Mouse (Mus musculus): Measurements from ENCODE around the gene Eomes.

The Eomes gene

GRCm38 (mm10) chr9:118477961-118478360 is at the start of gene Eomes:
Gene Eomes (plus strand): TSS chr9:118478212.
- no peak for DNase-seq (ENCODE audit: low spot score)

- no peak for DNase-seq (ENCODE audit: low spot score)
These were observed 33.2 kb upstream of the Eomes start for GRCm38 (mm10) chr9:118444809-118445208.

DNA sequence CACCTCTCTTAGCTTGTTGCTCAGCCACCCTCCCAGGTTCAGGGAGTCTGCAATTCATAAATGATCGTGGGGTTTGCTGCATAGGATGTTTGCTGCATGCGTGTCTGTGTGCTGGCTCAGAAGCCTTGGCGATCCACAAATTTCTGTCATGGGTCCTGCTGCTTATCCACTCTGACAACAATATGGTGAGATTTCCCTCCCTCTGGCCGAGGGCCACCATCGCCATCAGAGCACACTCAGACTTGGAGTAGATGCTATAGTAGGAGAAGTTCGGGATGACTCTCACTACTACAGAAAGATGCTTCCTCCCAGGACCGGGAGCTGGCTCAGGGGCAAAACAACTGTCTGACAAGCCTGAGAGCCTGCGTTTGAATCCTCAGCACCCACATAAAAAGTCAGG is 28.7 kb upstream of the Eomes start:
- no peak for DNase-seq (ENCODE audit: low spot score)

- peak; percentile 19 for DNase-seq (ENCODE audit: low spot score)
These were observed 24.6 kb upstream of the Eomes start for GRCm38 (mm10) chr9:118453427-118453826.

DNA sequence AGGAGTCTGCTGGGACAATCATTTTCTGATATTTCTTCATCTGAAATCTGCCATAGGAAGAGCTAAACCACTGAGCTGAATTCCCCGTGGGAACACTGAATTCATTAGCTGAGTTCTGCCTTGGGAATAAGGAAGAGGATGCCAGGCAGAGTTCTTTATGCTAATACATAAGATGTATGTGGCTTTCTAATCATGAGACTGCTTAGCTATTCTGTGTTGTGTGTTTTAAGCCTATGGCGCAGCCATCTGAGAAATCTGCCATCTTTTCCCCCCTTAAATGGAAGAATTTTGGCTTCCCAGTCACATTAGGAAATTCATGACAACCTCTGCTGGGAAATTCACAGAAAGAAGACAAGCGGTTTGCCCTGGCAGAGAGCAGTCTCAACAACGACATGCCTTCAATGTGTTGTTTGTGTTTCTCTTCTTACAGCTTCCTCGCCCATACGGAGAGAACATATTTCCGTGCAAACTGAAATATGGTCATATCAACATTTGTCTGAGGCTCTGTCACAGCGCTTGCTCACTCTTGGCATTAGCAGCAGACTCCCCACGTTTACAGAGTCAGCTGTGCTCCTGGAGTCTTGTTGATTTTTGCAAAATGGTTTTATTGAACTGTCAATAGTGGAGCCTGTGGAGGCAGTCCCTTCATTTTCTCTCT is 22.7 kb upstream of the Eomes start:
- DNase-seq (ENCODE audit: low spot score) = no peak

- no peak for DNase-seq (ENCODE audit: low spot score)
These were observed 21.6 kb upstream of the Eomes start for GRCm38 (mm10) chr9:118456405-118456804.

DNA sequence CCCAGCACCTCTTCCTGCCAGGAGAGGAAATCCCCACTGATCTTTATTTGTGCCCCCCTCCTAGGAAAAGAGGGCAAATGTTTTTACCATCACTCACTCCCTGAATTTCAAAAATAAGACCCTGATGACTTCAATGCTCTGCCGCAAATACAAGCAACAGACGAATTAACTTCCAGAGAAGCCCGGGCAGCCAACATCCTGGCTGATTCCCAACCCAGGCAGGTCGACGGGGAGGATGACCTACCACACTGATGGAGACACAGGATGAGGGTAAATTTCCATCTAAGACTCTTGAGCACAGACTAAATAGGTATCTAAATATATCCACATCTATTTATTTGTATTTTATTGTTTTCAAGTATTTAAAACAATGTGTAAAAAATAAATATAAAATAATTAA is 20.0 kb upstream of the Eomes start:
- no peak for DNase-seq (ENCODE audit: low spot score)

- DNase-seq (ENCODE audit: low spot score) = no peak
These were observed 14.0 kb upstream of the Eomes start for GRCm38 (mm10) chr9:118464031-118464430.

- DNase-seq (ENCODE audit: low spot score) = no peak
These were observed 9.7 kb upstream of the Eomes start for GRCm38 (mm10) chr9:118468301-118468700.

DNA sequence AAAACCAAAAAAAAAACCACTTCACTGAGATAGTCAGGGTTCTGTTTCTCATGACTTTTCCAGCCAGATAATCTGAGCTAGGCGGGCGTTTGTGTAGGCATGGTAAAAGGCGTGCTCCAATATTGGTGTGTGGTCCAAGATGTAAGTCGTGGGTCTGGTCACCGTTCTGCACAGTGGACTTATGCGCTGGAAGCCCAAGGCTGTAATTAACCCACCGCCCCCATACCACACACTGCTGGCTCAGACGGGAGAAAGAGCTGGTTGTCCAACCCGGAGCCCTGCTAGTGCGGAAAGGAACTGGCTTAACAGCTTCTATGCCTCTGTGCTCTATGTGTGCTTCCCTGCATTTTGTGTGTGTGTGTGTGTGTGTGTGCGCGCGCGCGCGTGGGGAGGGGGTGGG is 8.7 kb upstream of the Eomes start:
- DNase-seq (ENCODE audit: low spot score) = no peak

DNA sequence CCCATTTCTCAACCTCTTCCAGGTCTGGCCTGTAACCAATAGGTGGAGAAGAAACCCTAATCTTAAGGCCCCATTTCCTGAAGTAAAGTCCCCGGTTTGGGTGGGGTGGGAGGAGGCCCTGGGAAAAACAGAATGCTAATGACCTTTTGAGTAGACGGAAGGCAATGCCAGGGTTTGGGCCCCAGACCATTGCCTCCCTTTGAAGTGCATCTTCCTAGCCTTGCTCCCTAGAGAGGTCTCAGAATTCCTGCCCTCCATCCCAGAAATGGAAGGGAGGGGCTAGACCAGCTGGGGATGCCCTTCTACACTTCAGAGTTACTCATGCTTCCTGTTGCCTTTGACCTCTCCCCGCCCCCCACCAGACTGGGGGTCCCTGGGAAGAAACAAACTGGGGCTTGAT is 6.7 kb upstream of the Eomes start:
- DNase-seq (ENCODE audit: low spot score) = no peak

DNA sequence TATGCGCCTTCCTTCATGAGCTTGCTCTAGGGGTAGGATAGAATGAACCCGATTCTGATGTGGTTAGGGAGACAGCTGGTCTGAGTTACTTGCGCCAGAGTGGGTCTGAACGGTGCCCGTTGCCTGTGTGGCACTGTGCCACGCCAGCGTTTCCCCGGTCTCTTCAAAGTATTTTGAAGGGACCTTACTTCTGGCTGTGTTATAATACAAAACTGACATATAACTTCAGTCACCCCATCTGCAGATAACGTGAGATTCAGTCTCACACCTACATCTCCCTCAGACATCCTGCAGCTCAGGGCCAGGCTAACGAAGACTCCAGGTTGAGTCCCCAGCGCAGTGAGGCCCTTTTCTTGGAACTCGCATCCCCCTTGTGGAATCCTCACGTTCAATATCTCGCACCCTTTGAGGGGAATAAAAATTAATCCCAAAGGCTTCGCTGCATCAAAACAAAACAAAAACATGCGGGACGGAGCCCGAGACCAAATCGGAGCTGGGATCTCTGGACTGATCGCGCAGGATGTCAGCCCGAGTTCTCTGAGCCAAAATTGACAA is 1.7 kb upstream of the Eomes start:
- DNase-seq (ENCODE audit: low spot score) = no peak

DNA sequence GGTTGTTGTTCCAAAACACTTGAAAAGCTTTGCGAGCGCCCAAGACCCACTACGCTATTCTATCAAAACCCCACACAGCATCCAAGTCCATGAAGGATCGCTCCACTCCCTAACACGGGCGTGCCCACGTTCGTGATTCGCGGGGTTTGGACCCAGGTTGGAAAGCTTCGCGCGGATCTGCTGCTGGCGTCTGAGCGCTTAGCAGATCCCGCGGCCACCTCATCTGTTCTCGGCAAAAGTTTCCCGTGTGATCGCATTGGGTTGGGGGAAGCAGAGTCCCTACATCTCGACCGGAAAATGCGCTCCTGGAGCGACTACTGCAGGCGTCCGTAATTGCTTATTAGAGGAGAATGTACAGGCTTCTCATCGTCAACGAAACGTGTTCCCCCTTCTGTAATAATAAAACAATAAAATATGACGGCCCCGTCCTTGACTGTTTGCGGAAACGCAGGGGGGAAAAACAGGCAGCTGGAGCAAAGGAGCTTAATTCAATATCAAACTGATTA is 1.2 kb upstream of the Eomes start:
- no peak for DNase-seq (ENCODE audit: low spot score)

GRCm38 (mm10) chr9:118477281-118477931 is 606 bp upstream of the Eomes start:
- no peak for DNase-seq (ENCODE audit: low spot score)

GRCm38 (mm10) chr9:118478458-118478838 is 436 bp downstream of the Eomes start:
- DNase-seq (ENCODE audit: low spot score) = no peak

GRCm38 (mm10) chr9:118478839-118479507 is 961 bp downstream of the Eomes start:
- DNase-seq (ENCODE audit: low spot score) = no peak

- no peak for DNase-seq (ENCODE audit: low spot score)
These were observed 1.7 kb downstream of the Eomes start for GRCm38 (mm10) chr9:118479508-118480291.

- no peak for DNase-seq (ENCODE audit: low spot score)
These were observed 2.3 kb downstream of the Eomes start for GRCm38 (mm10) chr9:118480292-118480690.

GRCm38 (mm10) chr9:118482210-118482609 is 4.2 kb downstream of the Eomes start:
- no peak for DNase-seq (ENCODE audit: low spot score)

- DNase-seq (ENCODE audit: low spot score) = no peak
These were observed 8.5 kb downstream of the Eomes start for GRCm38 (mm10) chr9:118486361-118487095.

- no peak for DNase-seq (ENCODE audit: low spot score)
These were observed 9.0 kb downstream of the Eomes start for GRCm38 (mm10) chr9:118487096-118487395.

DNA sequence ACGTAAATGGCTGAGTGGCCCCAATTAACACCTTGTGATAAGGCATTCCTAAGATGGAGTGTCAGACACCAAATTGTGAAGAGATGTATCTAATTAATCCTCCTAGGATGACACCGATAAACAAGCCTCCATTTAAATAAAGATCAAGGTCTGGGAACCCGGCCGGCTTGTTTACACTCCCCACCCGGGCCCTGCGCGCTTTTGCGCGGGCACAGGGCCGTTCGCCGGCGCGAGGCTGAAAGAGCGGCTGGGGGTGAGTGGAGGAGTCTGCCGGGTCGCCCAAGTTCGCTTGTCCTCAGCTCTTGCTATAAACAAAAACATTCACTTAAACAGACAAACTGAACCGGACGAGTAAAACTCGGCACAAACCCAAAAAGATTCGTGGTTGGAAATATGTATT is 9.6 kb downstream of the Eomes start:
- no peak for DNase-seq (ENCODE audit: low spot score)
